Mouse (Mus musculus) brown adipose tissue, adult 24 weeks (tissue): Measurements from ENCODE around the gene Hrh3. TPM values are rescaled to one million over a fixed set of nuclear protein-coding genes. Genes with fewer than 3 reads are reported as not detected.

Experiments
- H3K27ac ChIP-seq: fragments of 200-500 bp; replicated peaks from 2 replicates; pipeline ENCODE4 v1.5.1; 2012; ENCODE audit warnings: low read depth, mild to moderate bottlenecking, low read length
- H3K4me1 ChIP-seq: fragments of 200-500 bp; 2 replicates; pipeline ENCODE4 v1.6.1; 2012; ENCODE audit warnings: low read length, mixed read lengths; ENCODE audit not compliant: control insufficient read depth, insufficient read depth, insufficient read length
- H3K4me3 ChIP-seq: fragments of 200-500 bp; 2 replicates; pipeline ENCODE4 v1.5.1; 2012; ENCODE audit warnings: low read depth, mild to moderate bottlenecking, low read length, moderate library complexity; ENCODE audit not compliant: insufficient read depth
- polyA plus RNA-seq: library from polyadenylated mRNA; stranded (reverse); fragments of >200 nt; gene quantifications from 2 replicates; pipeline ENCODE4 v1.2.4, GENCODE M21; 2012; ENCODE audit not compliant: missing spikeins, insufficient read depth, insufficient read length

The Hrh3 gene
- polyA plus RNA-seq, 1 experiment = not detected

- Histone ChIP-seq H3K27ac (no peak overlapping the region), H3K4me3 (no peak overlapping the region), H3K4me1 (peaks cover 11% of the 10 kb centered on the region)
Measured at GRCm38 (mm10) chr2:180116741-180117484, 12.6 kb upstream of the Hrh3 start.

- H3K27ac ChIP-seq = no peak overlapping the region
Measured at GRCm38 (mm10) chr2:180116081-180116493, 11.8 kb upstream of the Hrh3 start.

GRCm38 (mm10) chr2:180115279-180115678 lies 11.0 kb upstream of the Hrh3 start:
- Histone ChIP-seq H3K4me3 (no peak overlapping the region), H3K4me1 (peaks cover 11% of the 10 kb centered on the region), H3K27ac (no peak overlapping the region)

More at GRCm38 (mm10) chr2:180116081-180116493, 11.8 kb upstream of the Hrh3 start:
- Histone ChIP-seq H3K4me1 (peaks cover 11% of the 10 kb centered on the region), H3K4me3 (no peak overlapping the region)

GRCm38 (mm10) chr2:180113909-180114890 lies 9.9 kb upstream of the Hrh3 start:
- no peak overlapping the region for H3K27ac ChIP-seq
- peaks cover 7% of the 10 kb centered on the region for H3K4me1 ChIP-seq
- no peak overlapping the region for H3K4me3 ChIP-seq

- Histone ChIP-seq H3K4me1 (peaks cover 5% of the 10 kb centered on the region; the same call in 1 of the 2 replicates), H3K4me3 (no peak overlapping the region), H3K27ac (no peak overlapping the region)
Measured at GRCm38 (mm10) chr2:180108285-180108684, 4.0 kb upstream of the Hrh3 start.

- H3K4me1 ChIP-seq = peaks cover 5% of the 10 kb centered on the region; the same call in 1 of the 2 replicates
- H3K4me3 ChIP-seq = no peak overlapping the region
- no peak overlapping the region for H3K27ac ChIP-seq
Measured at GRCm38 (mm10) chr2:180107081-180107480, 2.8 kb upstream of the Hrh3 start.

GRCm38 (mm10) chr2:180105441-180106190 lies 1.3 kb upstream of the Hrh3 start:
- Histone ChIP-seq H3K27ac (no peak overlapping the region), H3K4me1 (peaks cover 5% of the 10 kb centered on the region; the same call in 1 of the 2 replicates), H3K4me3 (no peak overlapping the region)

- Histone ChIP-seq H3K4me1 (peaks cover 5% of the 10 kb centered on the region; the same call in 1 of the 2 replicates), H3K4me3 (peak overlapping the region; percentile 30; the same call in 1 of the 2 replicates), H3K27ac (no peak overlapping the region)
Measured at GRCm38 (mm10) chr2:180104659-180105377, 530 bp upstream of the Hrh3 start.

- peaks cover 5% of the 10 kb centered on the region; the same call in 1 of the 2 replicates for H3K4me1 ChIP-seq
- no peak overlapping the region for H3K27ac ChIP-seq
- peak overlapping the region; percentile 49; the same call in 1 of the 2 replicates for H3K4me3 ChIP-seq
Measured at GRCm38 (mm10) chr2:180103151-180103977, 924 bp downstream of the Hrh3 start.

- no peak overlapping the region for H3K4me3 ChIP-seq
- no peak overlapping the region for H3K27ac ChIP-seq
Measured at GRCm38 (mm10) chr2:180099529-180099928, 4.8 kb downstream of the Hrh3 start.

GRCm38 (mm10) chr2:180098167-180098566 lies 6.1 kb downstream of the Hrh3 start:
- H3K4me3 ChIP-seq = no peak overlapping the region
- H3K27ac ChIP-seq = no peak overlapping the region
- H3K4me1 ChIP-seq = no peaks in the 10 kb centered on the region

More at GRCm38 (mm10) chr2:180099529-180099928, 4.8 kb downstream of the Hrh3 start:
- H3K4me1 ChIP-seq = peaks cover 5% of the 10 kb centered on the region; the same call in 1 of the 2 replicates

- no peak overlapping the region for H3K4me3 ChIP-seq
- H3K27ac ChIP-seq = no peak overlapping the region
Measured at GRCm38 (mm10) chr2:180097585-180097984, 6.7 kb downstream of the Hrh3 start.

GRCm38 (mm10) chr2:180095711-180096110 lies 8.6 kb downstream of the Hrh3 start:
- H3K4me1 ChIP-seq = no peaks in the 10 kb centered on the region
- H3K27ac ChIP-seq = no peak overlapping the region
- no peak overlapping the region for H3K4me3 ChIP-seq

More at GRCm38 (mm10) chr2:180097585-180097984, 6.7 kb downstream of the Hrh3 start:
- no peaks in the 10 kb centered on the region for H3K4me1 ChIP-seq
